Mouse (Mus musculus) embryonic fibroblast, embryonic 13.5 days (primary cell): ENCODE data around the gene Rbl2. TPM values are rescaled to one million over a fixed set of nuclear protein-coding genes. Genes with fewer than 3 reads are reported as not detected.

Source experiments
- H3K27ac ChIP-seq: 2 replicates; pipeline ENCODE4 v1.5.1; 2012; ENCODE audit warnings: low read length, control low read depth, inconsistent platforms; ENCODE audit not compliant: insufficient read depth
- H3K4me1 ChIP-seq: 2 replicates; pipeline ENCODE4 v1.6.1; 2011; ENCODE audit warnings: low read length; ENCODE audit not compliant: control insufficient read depth, insufficient read depth
- H3K4me3 ChIP-seq: 2 replicates; pipeline ENCODE4 v1.5.1; 2011; ENCODE audit warnings: mild to moderate bottlenecking, control low read depth, low read length; ENCODE audit not compliant: insufficient read depth
- CTCF ChIP-seq: IDR thresholded peaks from 2 replicates; pipeline ENCODE4 v1.5.1; 2011; ENCODE audit warnings: mild to moderate bottlenecking, control low read depth, low read length, moderate library complexity, borderline replicate concordance; ENCODE audit not compliant: insufficient read depth
- POLR2A ChIP-seq: IDR thresholded peaks from 2 replicates; pipeline ENCODE4 v1.6.1; 2011; ENCODE audit warnings: low read depth, mild to moderate bottlenecking, control low read depth, low read length, moderate library complexity
- polyA plus RNA-seq: library from polyadenylated mRNA; stranded (reverse); fragments of >200 nt; gene quantifications from 2 replicates; pipeline ENCODE4 v1.2.4, GENCODE M21; 2011; ENCODE audit warnings: low read depth; ENCODE audit not compliant: missing spikeins, insufficient read length

The Rbl2 gene
- polyA plus RNA-seq, 1 experiment = 24.7 TPM

DNA sequence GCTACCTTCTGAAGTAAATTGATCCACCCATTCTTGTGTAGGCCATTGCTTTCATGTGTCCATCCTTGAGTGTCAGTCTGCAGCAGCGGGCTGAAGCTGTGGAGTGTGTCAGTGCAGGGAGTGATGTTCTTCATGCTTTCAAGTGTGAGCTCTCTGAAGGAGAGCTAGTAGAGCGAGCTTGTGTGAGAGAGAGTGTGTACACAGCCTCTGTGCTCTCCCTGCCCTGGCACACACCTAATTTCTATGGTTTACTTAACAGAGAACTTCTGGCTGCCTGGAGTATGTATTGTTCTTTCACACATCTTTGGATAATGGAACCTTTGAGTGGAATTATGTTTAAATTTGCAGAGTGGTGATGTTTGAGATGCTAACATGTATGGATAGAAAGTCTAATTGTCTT, 19.7 kb downstream of the Rbl2 start:
- Histone ChIP-seq H3K27ac (no peak overlapping the region), H3K4me1 (no peaks in the 10 kb centered on the region), H3K4me3 (no peak overlapping the region)
- TF ChIP-seq CTCF = no peak
- TF ChIP-seq POLR2A = no peak

GRCm38 (mm10) chr8:91094135-91094534, 24.3 kb downstream of the Rbl2 start:
- TF ChIP-seq POLR2A (no peak), CTCF (no peak)
- no peak overlapping the region for H3K27ac ChIP-seq
- no peak overlapping the region for H3K4me3 ChIP-seq
- no peaks in the 10 kb centered on the region for H3K4me1 ChIP-seq

GRCm38 (mm10) chr8:91098106-91098505, 28.2 kb downstream of the Rbl2 start:
- H3K27ac ChIP-seq = no peak overlapping the region
- no peaks in the 10 kb centered on the region for H3K4me1 ChIP-seq
- TF ChIP-seq POLR2A (no peak), CTCF (no peak)
- H3K4me3 ChIP-seq = no peak overlapping the region

GRCm38 (mm10) chr8:91106271-91106670, 36.4 kb downstream of the Rbl2 start:
- H3K4me1 ChIP-seq = no peaks in the 10 kb centered on the region
- H3K27ac ChIP-seq = no peak overlapping the region
- TF ChIP-seq POLR2A = no peak
- no peak for TF ChIP-seq CTCF
- H3K4me3 ChIP-seq = no peak overlapping the region

- Histone ChIP-seq H3K4me3 (no peak overlapping the region), H3K27ac (no peak overlapping the region), H3K4me1 (no peaks in the 10 kb centered on the region)
- no peak for TF ChIP-seq POLR2A
- TF ChIP-seq CTCF = no peak
Observed at GRCm38 (mm10) chr8:91111868-91112477, 42.1 kb downstream of the Rbl2 start.

DNA sequence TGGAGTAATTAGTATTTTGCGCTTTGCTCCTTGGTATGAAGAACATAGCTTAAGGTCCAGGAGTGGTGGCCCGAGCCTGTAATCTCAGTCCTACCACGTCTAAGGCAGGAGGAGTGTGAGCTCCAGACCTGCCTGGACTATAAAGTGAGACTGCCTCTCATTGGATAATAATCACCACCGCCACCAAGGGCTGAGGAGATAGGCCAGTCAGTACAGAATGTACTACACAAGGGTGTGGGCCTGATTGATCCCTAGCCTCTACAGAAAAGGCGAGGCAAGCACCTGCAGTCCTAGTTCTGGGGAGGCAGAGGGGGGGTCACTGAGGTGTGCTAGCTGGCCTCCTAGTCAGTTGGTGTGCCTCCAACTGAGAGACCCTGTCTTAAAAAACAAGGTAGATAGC, 44.6 kb downstream of the Rbl2 start:
- no peak for TF ChIP-seq POLR2A
- TF ChIP-seq CTCF = no peak
- no peak overlapping the region for H3K4me3 ChIP-seq
- no peaks in the 10 kb centered on the region for H3K4me1 ChIP-seq
- H3K27ac ChIP-seq = no peak overlapping the region

GRCm38 (mm10) chr8:91114910-91115309, 45.1 kb downstream of the Rbl2 start:
- TF ChIP-seq POLR2A (no peak), CTCF (no peak)
- Histone ChIP-seq H3K27ac (no peak overlapping the region), H3K4me3 (no peak overlapping the region), H3K4me1 (no peaks in the 10 kb centered on the region)

- Histone ChIP-seq H3K4me1 (no peaks in the 10 kb centered on the region), H3K4me3 (no peak overlapping the region), H3K27ac (no peak overlapping the region)
- TF ChIP-seq CTCF = no peak
Observed at GRCm38 (mm10) chr8:91117537-91117936, 47.7 kb downstream of the Rbl2 start.

- Histone ChIP-seq H3K4me3 (no peak overlapping the region), H3K4me1 (no peaks in the 10 kb centered on the region), H3K27ac (no peak overlapping the region)
- TF ChIP-seq CTCF = peak; percentile 41; the same call in 1 of the 2 replicates
- no peak for TF ChIP-seq POLR2A
Observed at GRCm38 (mm10) chr8:91118131-91118530, 48.3 kb downstream of the Rbl2 start.

GRCm38 (mm10) chr8:91124315-91124714, 54.5 kb downstream of the Rbl2 start:
- Histone ChIP-seq H3K27ac (no peak overlapping the region), H3K4me1 (no peaks in the 10 kb centered on the region), H3K4me3 (no peak overlapping the region)
- TF ChIP-seq CTCF = no peak
- no peak for TF ChIP-seq POLR2A

GRCm38 (mm10) chr8:91126786-91127185, 56.9 kb downstream of the Rbl2 start:
- no peaks in the 10 kb centered on the region for H3K4me1 ChIP-seq
- H3K4me3 ChIP-seq = no peak overlapping the region
- no peak for TF ChIP-seq CTCF
- TF ChIP-seq POLR2A = no peak
- no peak overlapping the region for H3K27ac ChIP-seq
